Mouse (Mus musculus): ENCODE data around the gene Fpr-rs6. TPM values are rescaled to one million over a fixed set of nuclear protein-coding genes. Genes with fewer than 3 reads are reported as not detected.

Fpr-rs6 gene
- polyA plus RNA-seq (2015; fragmentation: Nextera tagmentation; extraction: Ambion mirVana), result not detected in 2 replicates

DNA sequence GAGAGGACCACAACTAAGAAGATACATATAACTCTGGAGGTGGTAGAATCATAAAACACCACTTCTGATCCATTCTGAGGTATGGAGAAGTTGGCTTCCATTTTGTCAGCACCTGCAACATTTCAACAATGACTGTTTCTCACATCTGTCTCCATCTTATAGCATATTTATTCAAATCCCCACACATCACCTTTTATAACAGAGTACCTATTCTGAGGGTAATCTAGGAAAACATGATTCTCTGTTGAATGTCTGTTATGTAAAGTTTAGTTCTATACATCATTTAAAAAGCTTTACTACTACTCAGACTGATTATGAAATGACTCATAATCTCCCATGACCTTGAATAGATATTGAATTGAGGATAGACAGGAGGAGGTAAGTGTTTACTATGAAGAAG, at the start of gene Fpr-rs6:
TSS of gene Fpr-rs6 (minus strand) at position 101 of the 400 bp plus-strand sequence.
- Histone ChIP-seq H3K27me3 (no peaks in the 10 kb centered on the region), H3K27ac (replicated peaks) (no peak within 1 kb of the TSS), H3K4me2 (replicated peaks) (no peak within 1 kb of the TSS), H3K36me3 (no peaks in the 10 kb centered on the region), H3K4me1 (no peaks in the 10 kb centered on the region), H3K9me3 (replicated peaks) (no peaks in the 10 kb centered on the region; the same call in 1 of the 2 replicates), H3K9ac (no peak within 1 kb of the TSS), H3K4me3 (replicated peaks) (no peak within 1 kb of the TSS)
- no peak for ATAC-seq (ENCODE audit: insufficient number of reproducible peaks, low FRiP score, low TSS enrichment, low read depth)

Other genes starting within 250 kb of the Fpr-rs6 start
- not detected in 2 replicates for gene Vmn2r104, start 134.8 kb downstream of the Fpr-rs6 start, polyA plus RNA-seq (2015; fragmentation: Nextera tagmentation; extraction: Ambion mirVana)
- not detected in 2 replicates for gene Fpr-rs7, start 68.9 kb downstream of the Fpr-rs6 start, polyA plus RNA-seq (2015; fragmentation: Nextera tagmentation; extraction: Ambion mirVana)
- not detected in 2 replicates for gene Vmn2r105, start 52.0 kb upstream of the Fpr-rs6 start, polyA plus RNA-seq (2015; fragmentation: Nextera tagmentation; extraction: Ambion mirVana)
- not detected in 2 replicates for gene Vmn2r106, start 102.5 kb upstream of the Fpr-rs6 start, polyA plus RNA-seq (2015; fragmentation: Nextera tagmentation; extraction: Ambion mirVana)
- not detected in 2 replicates for gene Vmn2r107, start 162.1 kb upstream of the Fpr-rs6 start, polyA plus RNA-seq (2015; fragmentation: Nextera tagmentation; extraction: Ambion mirVana)
- gene Vmn1r224, start 231.0 kb upstream of the Fpr-rs6 start, polyA plus RNA-seq (2015; fragmentation: Nextera tagmentation; extraction: Ambion mirVana), result not detected in 2 replicates

Measured in embryonic facial prominence, embryonic 15.5 days (tissue).